Mouse (Mus musculus) hindbrain, postnatal 0 days (tissue): ENCODE data around the gene Cep55. TPM values are rescaled to one million over a fixed set of nuclear protein-coding genes. Genes with fewer than 3 reads are reported as not detected.

Experiments used
- ATAC-seq: fragments of 200-750 bp; cut with Nextera tagmentation; 2 replicates; pipeline ENCODE4 v1.8.0; 2017; ENCODE audit warnings: mild to moderate bottlenecking, moderate TSS enrichment, moderate library complexity
- DNase-seq: peaks from one replicate; pipeline ENCODE4 v3.0.0-alpha.2; 2015; ENCODE audit warnings: low spot score
- H3K27ac ChIP-seq: fragments of 300-500 bp; sonication (generic); 2 replicates; pipeline ENCODE4 v1.5.1; 2014; ENCODE audit warnings: mild to moderate bottlenecking
- H3K27me3 ChIP-seq: fragments of 300-500 bp; sonication (generic); 2 replicates; pipeline ENCODE4 v1.6.1; 2014; ENCODE audit warnings: low read length, mixed read lengths; ENCODE audit not compliant: insufficient read depth
- H3K36me3 ChIP-seq: fragments of 300-500 bp; sonication (generic); 2 replicates; pipeline ENCODE4 v1.6.1; 2014; ENCODE audit warnings: low read length, mixed read lengths; ENCODE audit not compliant: insufficient read depth
- H3K4me1 ChIP-seq: fragments of 300-500 bp; sonication (generic); 2 replicates; pipeline ENCODE4 v1.6.1; 2014; ENCODE audit warnings: antibody characterized with exemption, low read length, mixed read lengths; ENCODE audit not compliant: insufficient read depth
- H3K4me2 ChIP-seq: fragments of 300-500 bp; sonication (generic); 2 replicates; pipeline ENCODE4 v1.6.1; 2014; ENCODE audit warnings: low read depth, mild to moderate bottlenecking, low read length, moderate library complexity, mixed read lengths
- H3K4me3 ChIP-seq: fragments of 300-500 bp; sonication (generic); 2 replicates; pipeline ENCODE4 v1.5.1; 2014; ENCODE audit warnings: low read length
- H3K9ac ChIP-seq: fragments of 300-500 bp; sonication (generic); replicated peaks from 2 replicates; pipeline ENCODE4 v1.6.1; 2014; ENCODE audit warnings: mild to moderate bottlenecking, low read length, moderate library complexity, mixed read lengths
- H3K9me3 ChIP-seq: fragments of 300-500 bp; sonication (generic); 2 replicates; pipeline ENCODE4 v1.6.1; 2016; ENCODE audit warnings: low read length, mixed read lengths
- CTCF ChIP-seq: IDR thresholded peaks from 2 replicates; pipeline ENCODE4 v1.5.1; 2016; ENCODE audit warnings: antibody characterized with exemption, control low read depth, low read depth
- WGBS: fragments of 180-500 bp; shearing (Covaris S2); extraction: QIAGEN DNeasy Blood & Tissue Kit; methylation state at CpG from one replicate; pipeline ENCODE4 v1.1.7; 2014; 5-methylcytosine and 5-hydroxymethylcytosine counted together
- polyA plus RNA-seq: library from polyadenylated mRNA; unstranded; fragments of >200 nt; fragmentation: Nextera tagmentation; extraction: Ambion mirVana; gene quantifications from 2 replicates; pipeline ENCODE4 v1.2.1, GENCODE M21; 2015
- total RNA-seq: library from RNA; depleted of rRNA; stranded (reverse); fragments of >200 nt; gene quantifications from 2 replicates; pipeline ENCODE4 v1.2.3, GENCODE M21; 2014

The Cep55 gene
- total and polyA plus RNA-seq, 2 experiments from 2014 or later: 2.5 to 6.6 TPM

DNA sequence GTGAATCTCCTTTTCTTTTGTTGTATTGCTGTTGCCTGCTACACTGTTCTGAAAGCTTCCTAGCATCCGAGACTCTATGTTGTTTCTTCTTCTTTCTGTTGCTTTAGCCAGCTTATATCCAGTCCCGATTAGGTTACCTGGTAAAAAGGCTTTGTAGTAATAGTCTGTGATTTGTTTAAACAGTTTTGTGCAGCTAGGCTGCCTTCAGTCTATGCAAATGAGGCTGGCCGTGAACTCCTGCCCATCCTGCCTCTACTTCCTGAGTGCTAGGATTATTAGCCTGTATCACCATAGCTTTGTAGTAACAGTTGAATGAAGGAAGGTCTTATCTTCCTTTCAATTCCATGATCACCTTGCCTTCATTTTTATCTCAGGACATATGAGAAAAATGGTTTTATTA, 1.5 kb downstream of the Cep55 start:
- no peaks in the 10 kb centered on the region for H3K4me1 ChIP-seq
- no peak overlapping the region for H3K4me3 ChIP-seq
- 58% methylated on average over 3 of the region's 3 CpGs for WGBS
- H3K4me2 ChIP-seq: peak overlapping the region; percentile 98
- no peak overlapping the region for H3K9ac ChIP-seq
- H3K36me3 ChIP-seq: no peaks in the 10 kb centered on the region
- no peak for ATAC-seq
- H3K27me3 ChIP-seq: no peaks in the 10 kb centered on the region
- H3K27ac ChIP-seq: no peak overlapping the region
- no peak for TF ChIP-seq CTCF
- H3K9me3 ChIP-seq: no peaks in the 10 kb centered on the region
- no peak for DNase-seq

DNA sequence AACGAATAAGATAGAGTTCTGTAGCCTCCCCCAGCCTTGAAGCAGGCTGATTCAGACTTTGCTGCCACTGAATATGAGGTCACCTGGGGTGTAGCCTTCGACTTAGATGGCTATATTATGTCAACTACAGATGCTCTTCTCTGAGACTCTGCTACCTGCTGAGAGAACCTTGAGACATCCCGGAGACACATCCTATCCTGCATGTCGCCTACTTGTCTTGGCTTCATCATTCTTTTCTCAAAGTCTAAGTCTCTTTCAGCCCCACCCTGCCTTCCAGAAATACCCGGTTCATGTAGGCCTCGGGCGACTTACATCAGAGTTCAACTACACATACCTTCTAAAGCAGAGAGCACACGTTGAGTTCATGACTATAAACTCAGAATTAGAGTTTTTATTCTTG, 2.1 kb downstream of the Cep55 start:
- H3K4me3 ChIP-seq: no peak overlapping the region
- no peak for ATAC-seq
- no peaks in the 10 kb centered on the region for H3K4me1 ChIP-seq
- no peak for TF ChIP-seq CTCF
- H3K4me2 ChIP-seq: no peak overlapping the region
- no peaks in the 10 kb centered on the region for H3K27me3 ChIP-seq
- DNase-seq: no peak
- H3K9me3 ChIP-seq: no peaks in the 10 kb centered on the region
- 90% methylated on average over 8 of the region's 8 CpGs for WGBS
- H3K27ac ChIP-seq: no peak overlapping the region
- H3K36me3 ChIP-seq: no peaks in the 10 kb centered on the region
- H3K9ac ChIP-seq: no peak overlapping the region

DNA sequence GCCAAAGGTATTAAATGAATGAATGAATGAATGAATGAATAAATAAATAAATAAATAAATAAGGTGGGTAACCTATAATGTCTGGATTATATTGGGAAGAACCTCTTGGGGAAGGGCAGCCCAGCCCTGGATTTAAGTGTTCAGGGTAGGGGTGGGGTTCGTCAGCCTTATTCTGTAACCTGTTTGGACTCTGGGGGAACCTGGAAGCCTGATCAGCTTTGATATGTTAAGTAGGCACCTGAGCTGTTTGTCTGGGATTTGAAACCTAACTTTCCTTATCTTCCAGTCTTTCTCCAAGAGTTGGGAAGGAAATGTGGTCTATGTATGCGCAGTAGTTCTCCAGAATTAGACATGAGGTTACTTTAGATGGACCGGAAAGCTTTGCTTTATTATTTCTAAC, 8.4 kb downstream of the Cep55 start:
- 88% methylated on average over 3 of the region's 3 CpGs for WGBS
- Histone ChIP-seq H3K36me3 (no peaks in the 10 kb centered on the region), H3K4me2 (no peak overlapping the region), H3K9me3 (no peaks in the 10 kb centered on the region), H3K27ac (no peak overlapping the region), H3K9ac (no peak overlapping the region), H3K4me1 (no peaks in the 10 kb centered on the region), H3K27me3 (no peaks in the 10 kb centered on the region), H3K4me3 (no peak overlapping the region)
- DNase-seq (no peak), ATAC-seq (no peak)
- TF ChIP-seq CTCF: no peak

DNA sequence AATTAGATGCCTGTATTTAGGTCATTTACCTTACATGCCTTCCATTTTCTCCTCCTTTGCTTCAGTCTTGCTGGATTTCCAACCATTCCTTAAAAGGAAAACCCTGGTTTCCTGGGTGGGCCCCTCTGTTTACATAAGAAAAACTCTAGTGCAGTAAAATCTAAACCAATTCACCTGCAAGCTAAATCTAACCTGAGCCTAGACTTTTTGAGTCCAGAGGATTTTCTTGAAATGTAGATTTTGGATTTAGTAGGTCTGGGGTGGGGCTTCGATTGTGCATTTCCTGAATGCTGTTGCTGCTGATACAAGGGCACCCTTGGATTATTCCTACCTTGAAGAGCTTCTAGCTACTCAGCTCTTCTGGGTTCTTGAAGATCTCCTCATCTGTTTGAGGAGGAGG, 9.2 kb downstream of the Cep55 start:
- ATAC-seq (no peak), DNase-seq (no peak)
- no peak overlapping the region for H3K4me3 ChIP-seq
- H3K4me2 ChIP-seq: no peak overlapping the region
- no peaks in the 10 kb centered on the region for H3K9me3 ChIP-seq
- H3K27ac ChIP-seq: no peak overlapping the region
- H3K4me1 ChIP-seq: no peaks in the 10 kb centered on the region
- no peaks in the 10 kb centered on the region for H3K36me3 ChIP-seq
- no peak for TF ChIP-seq CTCF
- no peak overlapping the region for H3K9ac ChIP-seq
- H3K27me3 ChIP-seq: no peaks in the 10 kb centered on the region
- 93% methylated on average over 1 of the region's 1 CpGs for WGBS

DNA sequence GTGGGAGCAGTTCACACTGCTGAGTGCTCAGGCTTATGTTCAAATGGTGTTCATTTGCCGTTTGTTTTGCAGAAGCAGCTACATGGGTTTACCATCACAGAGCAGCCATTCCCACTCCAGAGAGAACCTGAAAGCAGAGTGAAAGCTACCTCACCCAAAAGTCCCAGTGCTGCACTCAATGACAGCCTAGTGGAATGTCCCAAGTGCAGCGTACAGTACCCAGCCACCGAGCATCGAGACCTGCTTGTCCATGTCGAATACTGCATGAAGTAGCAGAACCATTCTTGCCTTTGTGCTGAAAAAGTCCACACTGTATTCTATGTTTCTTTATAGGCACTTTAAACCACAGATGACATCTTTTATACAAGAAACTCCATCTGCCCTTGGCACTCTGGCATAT, 18.4 kb downstream of the Cep55 start:
- Histone ChIP-seq H3K4me2 (no peak overlapping the region), H3K9me3 (no peaks in the 10 kb centered on the region), H3K4me3 (no peak overlapping the region), H3K36me3 (peaks cover 5% of the 10 kb centered on the region; the same call in 1 of the 2 replicates), H3K9ac (no peak overlapping the region), H3K4me1 (no peaks in the 10 kb centered on the region), H3K27ac (no peak overlapping the region), H3K27me3 (no peaks in the 10 kb centered on the region)
- DNase-seq: no peak
- no peak for ATAC-seq
- TF ChIP-seq CTCF: no peak
- WGBS: 92% methylated on average over 5 of the region's 5 CpGs

DNA sequence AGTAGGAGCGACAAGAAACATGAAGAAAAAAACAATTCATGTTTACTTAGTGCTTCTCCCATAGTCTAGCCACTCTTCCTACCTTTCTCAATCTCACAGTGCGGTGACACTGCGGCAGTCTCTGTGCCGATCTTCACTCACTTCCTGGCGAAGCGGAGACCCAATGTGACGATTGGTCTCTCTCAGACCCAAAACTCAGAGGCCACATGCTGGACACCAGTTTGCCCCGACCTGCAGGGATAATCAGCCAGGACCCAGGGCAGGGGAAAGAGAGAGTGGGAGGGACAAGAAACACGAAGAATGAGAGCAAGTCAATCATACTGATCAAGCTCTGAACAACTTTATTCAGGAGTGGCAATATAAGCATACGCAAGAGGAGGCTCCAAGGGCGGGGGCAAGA, 20.2 kb downstream of the Cep55 start:
- ATAC-seq (no peak), DNase-seq (no peak)
- 84% methylated on average over 11 of the region's 11 CpGs for WGBS
- Histone ChIP-seq H3K4me3 (no peak overlapping the region), H3K4me2 (no peak overlapping the region), H3K36me3 (peaks cover 5% of the 10 kb centered on the region; the same call in 1 of the 2 replicates), H3K27ac (no peak overlapping the region), H3K9me3 (no peaks in the 10 kb centered on the region), H3K4me1 (no peaks in the 10 kb centered on the region), H3K27me3 (no peaks in the 10 kb centered on the region), H3K9ac (no peak overlapping the region)
- no peak for TF ChIP-seq CTCF

DNA sequence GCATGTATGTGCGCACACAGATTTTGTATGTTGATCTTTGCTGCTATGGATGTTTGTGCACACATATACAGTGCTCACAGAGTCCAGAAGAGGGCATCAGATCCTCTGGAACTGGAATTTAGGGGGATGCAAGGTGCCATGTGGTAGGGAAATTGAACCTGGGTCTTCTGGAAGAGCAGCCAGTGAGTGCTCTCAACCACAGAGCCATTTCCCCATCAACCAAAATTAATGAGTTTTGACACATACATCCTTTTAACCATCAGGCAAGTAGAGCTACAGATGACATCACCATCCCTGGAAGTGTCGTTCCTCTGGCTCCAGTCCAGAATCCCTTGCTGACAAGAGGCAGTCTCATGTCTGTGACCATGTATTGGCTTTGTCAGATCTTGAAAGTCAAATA, 21.4 kb downstream of the Cep55 start:
- DNase-seq (peak; percentile 66), ATAC-seq (peak; percentile 69)
- Histone ChIP-seq H3K4me1 (no peaks in the 10 kb centered on the region), H3K36me3 (peaks cover 5% of the 10 kb centered on the region; the same call in 1 of the 2 replicates), H3K27me3 (no peaks in the 10 kb centered on the region), H3K4me2 (no peak overlapping the region), H3K4me3 (no peak overlapping the region), H3K27ac (no peak overlapping the region), H3K9me3 (no peaks in the 10 kb centered on the region), H3K9ac (no peak overlapping the region)
- 71% methylated on average over 2 of the region's 2 CpGs for WGBS
- TF ChIP-seq CTCF: peak; percentile 62
